Mouse (Mus musculus) megakaryocyte, embryonic 14.5 days (primary cell): Measurements from ENCODE around the gene Catsperd. TPM values are rescaled to one million over a fixed set of nuclear protein-coding genes. Genes with fewer than 3 reads are reported as not detected.

Experiments used
- H3K27me3 ChIP-seq: replicated peaks from 2 replicates; pipeline ENCODE3; 2012; ENCODE audit warnings: inconsistent platforms
- H3K36me3 ChIP-seq: replicated peaks from 2 replicates; pipeline ENCODE3; 2012; ENCODE audit warnings: low read length, inconsistent platforms, mixed read lengths
- H3K4me1 ChIP-seq: 2 replicates; pipeline ENCODE4 v1.6.1; 2012; ENCODE audit warnings: inconsistent platforms
- H3K4me3 ChIP-seq: replicated peaks from 2 replicates; pipeline ENCODE3; 2012; ENCODE audit warnings: moderate library complexity, mild to moderate bottlenecking, inconsistent platforms
- H3K9me3 ChIP-seq: 2 replicates; pipeline ENCODE4 v1.6.1; 2012; ENCODE audit warnings: inconsistent platforms
- FLI1 ChIP-seq: IDR thresholded peaks from 2 replicates; pipeline ENCODE4 v1.6.1; 2012; ENCODE audit warnings: low read length, inconsistent platforms, mixed read lengths
- GATA1 ChIP-seq: IDR thresholded peaks from 3 replicates; pipeline ENCODE4 v1.6.1; 2012; ENCODE audit warnings: mixed read lengths, low read length, inconsistent platforms, borderline replicate concordance
- polyA plus RNA-seq: library from polyadenylated mRNA; stranded (reverse); fragments of >175 nt; gene quantifications from 2 replicates; pipeline ENCODE4 v1.2.3, GENCODE M21; 2012; ENCODE audit warnings: low replicate concordance; ENCODE audit not compliant: insufficient read depth

Gene Catsperd
- polyA plus RNA-seq, 1 experiment, result not detected

DNA sequence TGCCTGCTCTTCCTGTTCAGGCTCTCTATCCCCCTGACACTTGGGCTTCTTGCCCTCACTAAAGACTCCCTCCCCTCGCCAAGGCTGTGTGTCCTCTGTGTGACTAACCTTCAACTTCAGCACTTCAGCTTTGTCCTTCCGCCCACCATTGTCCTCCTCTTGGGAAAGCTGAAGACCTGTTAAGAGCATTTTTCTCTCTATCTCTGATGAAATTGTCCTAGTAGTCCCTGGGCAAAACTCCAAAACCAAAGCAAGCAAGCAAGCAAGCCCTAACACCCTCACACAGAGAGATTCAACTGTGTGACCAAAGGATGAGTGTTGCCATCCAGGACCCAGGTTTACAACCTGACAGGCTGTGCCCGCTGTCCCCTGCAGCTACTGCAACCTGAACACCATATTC, 35.7 kb downstream of the Catsperd start:
- H3K36me3 ChIP-seq, result no peaks in the 10 kb centered on the region
- peaks cover 37% of the 10 kb centered on the region for H3K4me1 ChIP-seq
- peaks cover 85% of the 10 kb centered on the region for H3K27me3 ChIP-seq
- peak overlapping the region; percentile 3 for H3K4me3 ChIP-seq
- H3K9me3 ChIP-seq, result no peaks in the 10 kb centered on the region
- TF ChIP-seq FLI1 (no peak), GATA1 (no peak)

DNA sequence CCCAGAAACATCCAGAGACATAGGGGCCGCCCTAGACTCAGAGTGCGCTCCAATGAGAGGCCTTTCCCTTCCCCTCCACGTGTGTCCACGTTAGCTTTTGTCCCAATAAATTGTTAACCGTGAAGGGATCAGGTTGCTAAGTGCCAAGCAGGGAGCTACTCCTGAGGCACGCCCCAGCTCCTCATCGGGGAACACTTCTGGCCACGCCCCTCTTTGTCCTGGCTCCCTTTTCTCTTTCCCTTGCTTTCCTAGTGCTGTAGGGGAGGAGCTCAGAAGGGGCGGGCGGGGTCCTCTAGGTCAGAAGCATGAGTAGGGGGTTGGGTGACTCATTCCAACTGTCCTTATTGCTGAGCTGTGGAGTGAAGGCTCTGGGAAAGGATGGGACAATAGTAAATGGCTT, 36.4 kb downstream of the Catsperd start:
- Histone ChIP-seq H3K27me3 (peaks cover 81% of the 10 kb centered on the region), H3K36me3 (no peaks in the 10 kb centered on the region)

GRCm38 (mm10) chr17:56666384-56666783, 38.4 kb downstream of the Catsperd start:
- TF ChIP-seq FLI1 (no peak), GATA1 (no peak)
- Histone ChIP-seq H3K36me3 (no peaks in the 10 kb centered on the region), H3K9me3 (no peaks in the 10 kb centered on the region), H3K4me3 (peak overlapping the region; percentile 42), H3K4me1 (peaks cover 46% of the 10 kb centered on the region), H3K27me3 (peaks cover 66% of the 10 kb centered on the region)

More for the DNA sequence above, 36.4 kb downstream of the Catsperd start:
- TF ChIP-seq FLI1, result no peak
- no peak for TF ChIP-seq GATA1
- Histone ChIP-seq H3K4me3 (peak overlapping the region; percentile 29), H3K9me3 (no peaks in the 10 kb centered on the region), H3K4me1 (peaks cover 43% of the 10 kb centered on the region)

GRCm38 (mm10) chr17:56667591-56667990, 39.6 kb downstream of the Catsperd start:
- H3K27me3 ChIP-seq, result peaks cover 55% of the 10 kb centered on the region

GRCm38 (mm10) chr17:56668384-56669144, 40.6 kb downstream of the Catsperd start:
- Histone ChIP-seq H3K4me3 (peak overlapping the region; percentile 93), H3K9me3 (no peaks in the 10 kb centered on the region), H3K4me1 (peaks cover 55% of the 10 kb centered on the region), H3K27me3 (peaks cover 45% of the 10 kb centered on the region), H3K36me3 (no peaks in the 10 kb centered on the region)
- TF ChIP-seq FLI1 (no peak), GATA1 (no peak)

More at GRCm38 (mm10) chr17:56667591-56667990, 39.6 kb downstream of the Catsperd start:
- Histone ChIP-seq H3K4me1 (peaks cover 53% of the 10 kb centered on the region), H3K9me3 (no peaks in the 10 kb centered on the region), H3K36me3 (no peaks in the 10 kb centered on the region), H3K4me3 (peak overlapping the region; percentile 54)
- TF ChIP-seq GATA1, result no peak
- no peak for TF ChIP-seq FLI1

- no peak overlapping the region for H3K4me3 ChIP-seq
- H3K36me3 ChIP-seq, result no peaks in the 10 kb centered on the region
- no peaks in the 10 kb centered on the region for H3K9me3 ChIP-seq
- TF ChIP-seq FLI1, result no peak
- TF ChIP-seq GATA1, result no peak
- H3K27me3 ChIP-seq, result peaks cover 33% of the 10 kb centered on the region
- peaks cover 55% of the 10 kb centered on the region for H3K4me1 ChIP-seq
Observed at GRCm38 (mm10) chr17:56669766-56670165, 41.8 kb downstream of the Catsperd start.

- Histone ChIP-seq H3K27me3 (peaks cover 11% of the 10 kb centered on the region), H3K36me3 (peaks cover 28% of the 10 kb centered on the region), H3K9me3 (no peaks in the 10 kb centered on the region), H3K4me3 (peak within 1 kb of the TSS; percentile 95), H3K4me1 (peaks cover 67% of the 10 kb centered on the region)
- no peak for TF ChIP-seq GATA1
- TF ChIP-seq FLI1, result no peak
Observed at GRCm38 (mm10) chr17:56672941-56673646, 45.2 kb downstream of the Catsperd start, which contains the start of gene Ranbp3. Gene Ranbp3, plus strand, starts transcription at chr17:56673294.

- Histone ChIP-seq H3K4me1 (peaks cover 63% of the 10 kb centered on the region), H3K36me3 (peaks cover 31% of the 10 kb centered on the region), H3K9me3 (no peaks in the 10 kb centered on the region), H3K27me3 (peaks cover 5% of the 10 kb centered on the region), H3K4me3 (peak overlapping the region; percentile 95)
- TF ChIP-seq FLI1 (no peak), GATA1 (no peak)
Observed at GRCm38 (mm10) chr17:56673647-56674416, 45.9 kb downstream of the Catsperd start.

DNA sequence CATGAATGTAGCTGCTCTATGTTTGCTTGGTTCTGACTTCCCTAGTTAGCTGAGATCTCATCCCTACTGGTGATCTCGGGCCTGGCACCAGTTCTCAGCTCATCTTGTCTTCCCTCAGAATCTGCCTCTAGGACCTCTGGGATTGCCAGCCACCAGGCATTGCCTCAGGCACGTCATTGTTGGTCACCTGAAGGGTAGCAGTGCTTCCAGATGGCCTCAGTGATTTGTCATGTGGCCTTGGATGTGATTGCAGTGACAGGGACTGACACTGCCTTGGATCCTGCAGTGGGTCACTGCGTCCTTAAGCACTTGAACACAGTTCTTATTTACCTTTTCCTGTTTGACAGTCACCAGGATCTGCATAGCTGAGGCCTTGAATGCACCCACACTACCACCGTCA, 53.8 kb downstream of the Catsperd start:
- TF ChIP-seq FLI1 (no peak), GATA1 (no peak)
- Histone ChIP-seq H3K36me3 (peaks cover 94% of the 10 kb centered on the region), H3K4me3 (no peak overlapping the region), H3K27me3 (no peaks in the 10 kb centered on the region), H3K9me3 (no peaks in the 10 kb centered on the region), H3K4me1 (peaks cover 96% of the 10 kb centered on the region)
